ENCODE assay signal across 24 mouse cellular contexts in the genomic region with DNA sequence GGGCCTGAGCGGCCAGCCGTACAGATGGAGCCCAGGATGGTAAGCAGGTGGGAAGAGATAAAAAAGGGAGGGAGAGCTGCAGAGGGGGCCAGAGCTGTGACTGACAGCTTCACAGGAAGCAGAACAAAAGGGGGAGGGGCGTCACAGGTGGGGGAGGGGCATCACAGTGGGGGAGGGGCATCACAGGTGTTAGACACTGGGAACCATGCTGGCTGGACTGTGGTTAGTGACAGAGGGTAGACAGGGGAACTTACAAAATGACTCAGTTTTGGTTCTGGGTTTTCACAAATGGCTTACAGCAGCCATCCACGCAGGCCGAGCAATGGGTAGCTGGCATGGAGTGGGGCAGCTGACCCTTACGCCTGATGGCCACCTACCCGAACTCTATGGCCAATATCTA. TPM values are rescaled to one million over a fixed set of nuclear protein-coding genes. Genes with fewer than 3 reads are reported as not detected.
A peak's percentile ranks its signal among the peaks of the same experiment; 100 is the strongest.
DNase-seq lines count a peak whose midpoint lies in the region; ATAC-seq and TF ChIP-seq lines count a peak whose summit lies in the region.
"Had no signal": no experiment of that assay in that cellular context is flagged by ENCODE, and none has a peak within 500 bp of the region (broad histone marks: within the 10 kb centered on the region; RNA-seq: fewer than 3 reads in every experiment).

No protein-coding gene starts in this region.

- H3K36me3 ChIP-seq in thymus, adult 2 months (ENCODE audit: control insufficient read depth, insufficient read depth, low read length): no peaks in the 10 kb centered on the region
- H3K36me3 ChIP-seq: hindbrain, embryonic 15.5 days; lung, embryonic 15.5 days had no signal

- WGBS in thymus, adult 2 months: 43% methylated on average over 7 of the region's 7 CpGs
- WGBS in bone marrow, adult 2 months: 43% methylated on average over 7 of the region's 7 CpGs

- H3K4me3 ChIP-seq in thymus, adult 2 months (ENCODE audit: control insufficient read depth, insufficient read depth, low read length): no peak overlapping the region
- no peak overlapping the region for H3K4me3 ChIP-seq in bone marrow, adult 2 months (replicated peaks; ENCODE audit: control insufficient read depth, low read depth, low read length)
- H3K4me3 ChIP-seq: gastrocnemius, adult 2 months; hindbrain, embryonic 15.5 days; layer of hippocampus, adult 2 months; lung, embryonic 15.5 days; myocyte; neural tube, embryonic 13.5 days had no signal

- peak overlapping the region; percentile 56; the same call in 1 of the 2 replicates for H3K27ac ChIP-seq in thymus, adult 2 months (ENCODE audit: control insufficient read depth, insufficient read depth, low read length)
- peak overlapping the region; percentile 44; the same call in 1 of the 2 replicates for H3K27ac ChIP-seq in bone marrow, adult 2 months (ENCODE audit: control insufficient read depth, insufficient read depth, low read depth, low read length, poor library complexity)
- H3K27ac ChIP-seq: gastrocnemius, adult 2 months; hindbrain, embryonic 15.5 days; layer of hippocampus, adult 2 months; liver, embryonic 14.5 days; lung, embryonic 15.5 days; neural tube, embryonic 13.5 days had no signal

- H3K4me1 ChIP-seq in thymus, adult 2 months (replicated peaks; ENCODE audit: control insufficient read depth, insufficient read depth, low read length): peaks cover 45% of the 10 kb centered on the region
- H3K4me1 ChIP-seq in bone marrow, adult 2 months (ENCODE audit: control insufficient read depth, insufficient read depth, low read length): peaks cover 10% of the 10 kb centered on the region; the same call in 1 of the 2 replicates
- H3K4me1 ChIP-seq: lung, embryonic 15.5 days had no signal

- no peak for TF ChIP-seq CTCF in thymus, adult 2 months (IDR thresholded peaks at IDR 0.05; ENCODE audit: borderline replicate concordance, control insufficient read depth, extremely low read depth, insufficient read depth, low read length, poor library complexity)
- no peak for TF ChIP-seq CTCF in bone marrow, adult 2 months (IDR thresholded peaks at IDR 0.05; ENCODE audit: control insufficient read depth, insufficient read depth, low read length)

- no peak for DNase-seq in thymus, adult 2 months
- no peak for DNase-seq in thymus, adult 18-20 months
- DNase-seq in thymus, postnatal 0 days (ENCODE audit: low spot score): peak; percentile 60
- no peak for DNase-seq in embryo, embryonic 9.5 days (ENCODE audit: extremely low spot score)
- DNase-seq in layer of hippocampus, postnatal 36 days: no peak
- DNase-seq: cerebellum, adult 2 months; cerebellum, postnatal 25 days; embryo, embryonic 11 days; gastrocnemius, adult 2 months; kidney, postnatal 25 days; lung, postnatal 36 days; midbrain, embryonic 14.5 days; right cerebral cortex, adult 18-20 months had no signal

- no peak for ATAC-seq in monocyte, adult 5-6 weeks (replicated peaks; ENCODE audit: insufficient number of reproducible peaks, low FRiP score, low TSS enrichment, poor library complexity, severe bottlenecking)
- ATAC-seq: forebrain, embryonic 14.5 days; intestine, embryonic 16.5 days had no signal

- no peak for TF ChIP-seq POLR2A in thymus, adult 2 months (IDR thresholded peaks at IDR 0.05; ENCODE audit: control insufficient read depth, extremely low read depth, insufficient read depth, low read length, poor library complexity)
- no peak for TF ChIP-seq POLR2A in bone marrow, adult 2 months (IDR thresholded peaks at IDR 0.05; ENCODE audit: borderline replicate concordance, control insufficient read depth, low read depth, low read length)

- H3K27me3 ChIP-seq in thymus, adult 2 months (ENCODE audit: control insufficient read depth, insufficient read depth, low read length): no peaks in the 10 kb centered on the region
- H3K27me3 ChIP-seq: hindbrain, embryonic 15.5 days; lung, embryonic 15.5 days; neural tube, embryonic 13.5 days had no signal

RNA-seq across cellular contexts. Expression of gene Slc29a3, which starts 11.2 kb away (rescaled TPM):
- polyA plus RNA-seq in thymus, adult 2 months (2012; rRNA removed): 33.9 and 43.2 TPM in 2 replicates
- 3.7 and 8.5 TPM in 2 replicates for polyA plus RNA-seq in bone marrow, adult 2 months (2011; ENCODE audit: insufficient read depth, insufficient read length, low replicate concordance, missing spikeins)
- 21.9 and 22.5 TPM in 2 replicates for polyA plus RNA-seq in thymus, postnatal 0 days (2015; fragmentation: Nextera tagmentation; extraction: Ambion mirVana)
- total RNA-seq in monocyte, adult 5-6 weeks (2017): 5.0 to 8.1 TPM (median 5.5 TPM) in 3 replicates
- 10 to 100 TPM; 14.2 to 17.7 TPM for total RNA-seq in layer of hippocampus, postnatal 36 days (2021)

RNA-seq across cellular contexts. Expression of gene Cdh23, which starts 45.1 kb away (rescaled TPM):
- polyA plus RNA-seq in thymus, adult 2 months (2012; rRNA removed): 3.5 and 4.6 TPM in 2 replicates
- polyA plus RNA-seq in bone marrow, adult 2 months (2011; ENCODE audit: insufficient read depth, insufficient read length, low replicate concordance, missing spikeins): 1.0 and 1.8 TPM in 2 replicates
- 2.7 and 3.1 TPM in 2 replicates for polyA plus RNA-seq in thymus, postnatal 0 days (2015; fragmentation: Nextera tagmentation; extraction: Ambion mirVana)
- total RNA-seq in monocyte, adult 5-6 weeks (2017): 0.32 to 1.1 TPM in 2 of 3 replicates, not detected in the other
- total RNA-seq in layer of hippocampus, postnatal 36 days (2021): 1 to 10 TPM; 1.7 to 3.5 TPM
- total RNA-seq: megakaryocyte-erythroid progenitor cell, adult 5-6 weeks had no signal
